Mouse (Mus musculus) Muller cell, postnatal 12 days (primary cell): Measurements from ENCODE around the gene Slc26a6.

ENCODE experiments used
- DNase-seq: peaks from one replicate; pipeline ENCODE4 v3.0.0-alpha.2; 2015; ENCODE audit errors: inconsistent ontology term

Gene Slc26a6

GRCm38 (mm10) chr9:108955241-108955640, 102.2 kb downstream of the Slc26a6 start:
- DNase-seq: no peak

GRCm38 (mm10) chr9:108955846-108956245, 102.8 kb downstream of the Slc26a6 start:
- DNase-seq: no peak
